In the genomic region with DNA sequence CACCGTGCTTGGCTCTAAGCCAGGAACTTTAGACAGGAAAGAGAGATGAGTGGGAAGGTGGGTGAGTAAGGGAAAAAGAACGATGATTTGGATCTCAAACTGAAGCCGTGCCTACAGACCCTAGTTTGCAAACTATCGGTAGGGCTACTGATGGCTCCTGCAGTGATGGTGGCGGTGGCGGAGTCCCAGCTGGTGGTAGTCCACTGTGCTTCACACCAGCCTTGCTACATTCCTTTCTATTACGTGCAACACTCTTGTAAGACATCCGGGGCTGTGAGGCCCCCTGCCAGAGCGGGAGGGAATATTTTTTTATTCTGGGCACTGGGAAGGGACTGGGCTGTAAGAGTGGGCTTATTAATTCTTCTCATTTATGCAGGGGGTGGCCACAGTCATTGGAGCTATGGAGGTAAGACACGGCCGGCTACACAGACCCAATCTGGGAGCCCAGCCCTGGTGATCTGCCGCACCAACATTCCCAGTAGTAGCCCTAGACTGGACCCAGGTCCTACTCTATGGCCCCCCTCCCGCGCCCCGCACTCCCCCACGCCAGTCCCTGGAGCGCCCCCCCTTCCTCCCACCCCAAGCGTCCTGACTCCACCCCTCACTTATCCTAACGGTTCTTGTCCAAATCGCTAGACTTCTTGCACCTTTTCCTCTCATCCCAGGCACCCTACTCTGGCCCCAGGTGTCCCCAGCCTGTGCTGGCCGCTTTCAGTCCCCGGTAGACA, we compare ENCODE assay signal across 8 mouse cellular contexts. TPM values are rescaled to one million over a fixed set of nuclear protein-coding genes. Genes with fewer than 3 reads are reported as not detected.
DNase-seq lines count a peak whose midpoint lies in the region; ATAC-seq lines count a peak whose summit lies in the region.

No protein-coding gene starts in this region.

- intact Hi-C loops in heart, postnatal 25 days (cut with DNase I), result no loop called here
- intact Hi-C loops in left cerebral cortex, postnatal 4 days (cut with DNase I), result no loop called here

- peaks cover 37% of the 10 kb centered on the region for H3K4me1 ChIP-seq in heart, embryonic 10.5 days
- H3K4me1 ChIP-seq in hindbrain, embryonic 13.5 days (replicated peaks), result peaks cover 19% of the 10 kb centered on the region

- H3K27me3 ChIP-seq in heart, embryonic 10.5 days (ENCODE audit: insufficient read depth, poor library complexity, severe bottlenecking), result peaks cover 15% of the 10 kb centered on the region
- H3K27me3 ChIP-seq in hindbrain, embryonic 13.5 days, result peaks cover 45% of the 10 kb centered on the region

- peak overlapping the region; percentile 58; the same call in 1 of the 2 replicates for H3K9ac ChIP-seq in hindbrain, embryonic 13.5 days

- H3K4me3 ChIP-seq in heart, embryonic 10.5 days, result peak overlapping the region; percentile 60
- H3K4me3 ChIP-seq in hindbrain, embryonic 13.5 days, result peak overlapping the region; percentile 31

- H3K36me3 ChIP-seq in heart, embryonic 10.5 days, result no peaks in the 10 kb centered on the region
- H3K36me3 ChIP-seq in hindbrain, embryonic 13.5 days, result no peaks in the 10 kb centered on the region

- peak overlapping the region; percentile 54 for H3K4me2 ChIP-seq in hindbrain, embryonic 13.5 days

- WGBS in heart, embryonic 10.5 days, result 8% methylated on average over 20 of the region's 22 CpGs
- WGBS in hindbrain, embryonic 13.5 days, result 11% methylated on average over 21 of the region's 22 CpGs

- no peaks in the 10 kb centered on the region for H3K9me3 ChIP-seq in heart, embryonic 10.5 days
- no peaks in the 10 kb centered on the region for H3K9me3 ChIP-seq in hindbrain, embryonic 13.5 days

- DNase-seq in heart, embryonic 10.5 days (ENCODE audit: low spot score), result no peak
- DNase-seq in heart, postnatal 25 days (ENCODE audit: low spot score), result no peak
- DNase-seq in Muller cell, postnatal 12 days (ENCODE audit: inconsistent ontology term), result peak; percentile 29
- DNase-seq in lung, postnatal 14 days, result peak; percentile 45
- DNase-seq in left cerebral cortex, postnatal 4 days, result no peak
- no peak for DNase-seq in embryo, embryonic 10.5 days (ENCODE audit: low spot score)

- ATAC-seq in hindbrain, embryonic 13.5 days (ENCODE audit: low FRiP score), result peak; percentile 21; the same call in 1 of the 2 replicates
- ATAC-seq in inflammation-experienced regulatory T-cells, adult 6 months, result no peak

- H3K27ac ChIP-seq in heart, embryonic 10.5 days, result peak overlapping the region; percentile 81
- H3K27ac ChIP-seq in hindbrain, embryonic 13.5 days, result no peak overlapping the region

RNA-seq across cellular contexts. Expression of gene Car9, which starts 1.3 kb away (rescaled TPM):
- polyA plus RNA-seq in heart, embryonic 10.5 days (2016; fragmentation: Nextera tagmentation; extraction: Ambion mirVana), result 1.4 and 1.7 TPM in 2 replicates
- total RNA-seq in heart, postnatal 25 days (2021), result under 1 TPM; 0.31 to 0.34 TPM
- 0.19 and 0.25 TPM in 2 replicates for polyA plus RNA-seq in hindbrain, embryonic 13.5 days (2015; fragmentation: Nextera tagmentation; extraction: Ambion mirVana)
- polyA plus RNA-seq in inflammation-experienced regulatory T-cells, adult 6 months (2017; shearing (Covaris generic)), result under 1 TPM; 0.48 to 0.84 (median 0.79) TPM
- total RNA-seq in left cerebral cortex, postnatal 4 days (2021), result under 1 TPM; 0.83 to 0.84 TPM

RNA-seq across cellular contexts. Expression of gene Arhgef39, which starts 8.6 kb away (rescaled TPM):
- polyA plus RNA-seq in heart, embryonic 10.5 days (2016; fragmentation: Nextera tagmentation; extraction: Ambion mirVana), result 39.9 and 40.1 TPM in 2 replicates
- total RNA-seq in heart, postnatal 25 days (2021), result under 1 TPM; 0.39 to 0.61 TPM
- 8.4 and 8.9 TPM in 2 replicates for polyA plus RNA-seq in hindbrain, embryonic 13.5 days (2015; fragmentation: Nextera tagmentation; extraction: Ambion mirVana)
- polyA plus RNA-seq in inflammation-experienced regulatory T-cells, adult 6 months (2017; shearing (Covaris generic)), result 10 to 100 TPM in 1 of 3 experiments, 1 to 10 TPM in 2; 5.1 to 10.3 (median 6.2) TPM
- 1 to 10 TPM; 3.6 to 3.8 TPM for total RNA-seq in left cerebral cortex, postnatal 4 days (2021)

RNA-seq across cellular contexts. Expression of gene Ccdc107, which starts 15.4 kb away (rescaled TPM):
- polyA plus RNA-seq in heart, embryonic 10.5 days (2016; fragmentation: Nextera tagmentation; extraction: Ambion mirVana), result 67.2 and 71.7 TPM in 2 replicates
- total RNA-seq in heart, postnatal 25 days (2021), result 10 to 100 TPM; 26.6 to 31.8 TPM
- 65.1 and 69.0 TPM in 2 replicates for polyA plus RNA-seq in hindbrain, embryonic 13.5 days (2015; fragmentation: Nextera tagmentation; extraction: Ambion mirVana)
- 10 to 100 TPM; 36.5 to 72.9 (median 72.1) TPM for polyA plus RNA-seq in inflammation-experienced regulatory T-cells, adult 6 months (2017; shearing (Covaris generic))
- 10 to 100 TPM; 29.9 to 34.3 TPM for total RNA-seq in left cerebral cortex, postnatal 4 days (2021)

RNA-seq across cellular contexts. Expression of gene Tpm2, which starts 15.5 kb away (rescaled TPM):
- polyA plus RNA-seq in heart, embryonic 10.5 days (2016; fragmentation: Nextera tagmentation; extraction: Ambion mirVana), result 135 and 142 TPM in 2 replicates
- total RNA-seq in heart, postnatal 25 days (2021), result 10 to 100 TPM; 25.2 to 40.7 TPM
- 18.8 and 20.9 TPM in 2 replicates for polyA plus RNA-seq in hindbrain, embryonic 13.5 days (2015; fragmentation: Nextera tagmentation; extraction: Ambion mirVana)
- not detected for polyA plus RNA-seq in inflammation-experienced regulatory T-cells, adult 6 months (2017; shearing (Covaris generic))
- 1 to 10 TPM; 4.7 to 5.2 TPM for total RNA-seq in left cerebral cortex, postnatal 4 days (2021)

RNA-seq across cellular contexts. Expression of gene Sit1, which starts 24.6 kb away (rescaled TPM):
- not detected in 2 replicates for polyA plus RNA-seq in heart, embryonic 10.5 days (2016; fragmentation: Nextera tagmentation; extraction: Ambion mirVana)
- total RNA-seq in heart, postnatal 25 days (2021), result not detected
- polyA plus RNA-seq in hindbrain, embryonic 13.5 days (2015; fragmentation: Nextera tagmentation; extraction: Ambion mirVana), result not detected in 2 replicates
- polyA plus RNA-seq in inflammation-experienced regulatory T-cells, adult 6 months (2017; shearing (Covaris generic)), result 100 to 1,000 TPM; 142 to 164 (median 156) TPM
- not detected for total RNA-seq in left cerebral cortex, postnatal 4 days (2021)

Comparison
In these comparisons a context has a peak if more than half of its experiments do, and no peak if none do; other contexts are left out.
1. DNase-seq: peak in Muller cell, postnatal 12 days (single experiment) and lung, postnatal 14 days (single experiment); none in heart, embryonic 10.5 days (single experiment), heart, postnatal 25 days (single experiment), left cerebral cortex, postnatal 4 days (single experiment) and embryo, embryonic 10.5 days (single experiment).